Mouse (Mus musculus) adrenal gland, adult 18-20 months (tissue): ENCODE results near the gene Lgals8. TPM values are rescaled to one million over a fixed set of nuclear protein-coding genes. Genes with fewer than 3 reads are reported as not detected.

ENCODE experiments used
- total RNA-seq, 2 experiments: library from RNA; stranded (reverse); gene quantifications; 1 replicate in 1 of 2; 2 replicates in 1 of 2; pipeline ENCODE4 v1.2.3; 2021

Gene Lgals8
- total RNA-seq, 2 experiments from 2014 or later, result 65.8 to 74.2 TPM

Other genes starting within 250 kb of the Lgals8 start
- gene Mtr, start 206.8 kb downstream of the Lgals8 start, total RNA-seq, result 10 to 100 TPM; 19.0 to 22.4 TPM
- 1 to 10 TPM in 1 of 2 experiments, under 1 TPM in 1; 0.70 to 3.7 TPM for gene Actn2, start 124.2 kb downstream of the Lgals8 start, total RNA-seq
- gene Heatr1, start 69.9 kb downstream of the Lgals8 start, total RNA-seq, result 10 to 100 TPM; 43.2 to 49.9 TPM
- gene Edaradd, start 55.5 kb upstream of the Lgals8 start, total RNA-seq, result under 1 TPM; 0.06 to 0.07 TPM
- gene Ero1lb, start 100.9 kb upstream of the Lgals8 start, total RNA-seq, result 10 to 100 TPM; 14.3 to 17.4 TPM